Mouse (Mus musculus): ENCODE results near the gene Tcf19. TPM values are rescaled to one million over a fixed set of nuclear protein-coding genes. Genes with fewer than 3 reads are reported as not detected.
"Not testable (repeated sequence)": the region's sequence is repeated elsewhere in the genome, so short reads cannot be mapped to it uniquely, and the experiment has no call there.

Gene Tcf19
- polyA plus RNA-seq, 1 experiment from 2014 or later, result 54.4 TPM

DNA sequence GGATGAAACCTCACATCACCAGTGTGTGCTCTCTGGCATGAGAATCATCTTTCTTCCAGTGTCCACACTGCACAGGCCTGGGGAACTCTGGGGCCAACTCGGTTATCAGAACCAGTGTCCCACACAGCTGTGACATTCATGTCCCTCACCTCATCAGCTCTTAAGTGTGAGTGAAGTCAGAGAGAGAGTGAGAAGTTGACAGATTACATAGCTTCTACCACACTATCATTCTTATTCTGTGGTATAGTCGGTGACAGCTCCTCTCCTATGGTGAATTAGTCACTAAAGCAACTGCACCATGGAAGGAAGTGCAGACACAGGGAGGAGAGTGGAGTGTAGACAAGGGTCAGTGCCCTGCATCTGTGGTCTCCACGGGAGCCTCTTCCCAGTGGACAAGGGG is 47.7 kb downstream of the Tcf19 start:
- not testable (repeated sequence) for H3K36me3 ChIP-seq (ENCODE audit: poor library complexity, severe bottlenecking); H3K4me2 ChIP-seq; H3K9ac ChIP-seq; H3K27ac ChIP-seq; H3K4me3 ChIP-seq; H3K9me3 ChIP-seq (replicated peaks); ATAC-seq
- peaks cover 45% of the 10 kb centered on the region for H3K27me3 ChIP-seq
- WGBS, result 74% methylated on average over 3 of the region's 3 CpGs
- peaks cover 11% of the 10 kb centered on the region for H3K4me1 ChIP-seq

DNA sequence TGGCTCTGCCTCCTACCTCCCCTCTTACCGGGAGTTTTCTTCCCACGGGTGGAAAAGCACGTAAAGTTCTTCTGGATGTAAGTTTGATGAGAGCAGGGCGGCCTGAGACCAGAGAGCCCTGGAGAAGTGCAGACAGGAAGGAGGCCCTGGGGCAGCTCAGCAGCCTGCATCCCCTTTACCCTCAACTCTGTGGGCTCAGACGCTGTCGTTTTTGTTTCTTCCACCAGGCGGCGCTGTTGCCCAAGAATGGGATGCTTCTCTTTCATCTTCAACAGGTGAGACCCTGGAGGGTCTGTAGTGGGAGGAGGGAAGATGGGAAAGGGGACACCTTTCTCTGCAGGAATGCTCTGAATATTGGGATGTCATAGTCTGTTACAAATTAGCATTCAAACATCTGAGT is 51.0 kb downstream of the Tcf19 start:
- not testable (repeated sequence) for H3K4me1 ChIP-seq; H3K36me3 ChIP-seq (ENCODE audit: poor library complexity, severe bottlenecking); H3K4me3 ChIP-seq; H3K27ac ChIP-seq; H3K9me3 ChIP-seq (replicated peaks); H3K4me2 ChIP-seq; H3K9ac ChIP-seq; ATAC-seq
- WGBS, result 7% methylated on average over 8 of the region's 8 CpGs
- peaks cover 24% of the 10 kb centered on the region for H3K27me3 ChIP-seq

Other genes starting within 250 kb of the Tcf19 start
- not detected in 2 replicates for gene H2-Q1, start 196.4 kb downstream of the Tcf19 start, polyA plus RNA-seq (2015; fragmentation: Nextera tagmentation; extraction: Ambion mirVana)
- 0.14 and 0.15 TPM in 2 replicates for gene H2-Q2, start 174.6 kb downstream of the Tcf19 start, polyA plus RNA-seq (2015; fragmentation: Nextera tagmentation; extraction: Ambion mirVana)
- gene H2-Q4, start 137.2 kb downstream of the Tcf19 start, polyA plus RNA-seq (2015; fragmentation: Nextera tagmentation; extraction: Ambion mirVana), result 0.89 and 1.2 TPM in 2 replicates
- 0.22 and 0.43 TPM in 2 replicates for gene H2-Q6, start 92.0 kb downstream of the Tcf19 start, polyA plus RNA-seq (2015; fragmentation: Nextera tagmentation; extraction: Ambion mirVana)
- gene H2-Q7, start 77.7 kb downstream of the Tcf19 start, polyA plus RNA-seq (2015; fragmentation: Nextera tagmentation; extraction: Ambion mirVana), result 2.1 and 2.5 TPM in 2 replicates
- 0.55 TPM in 1 of 2 replicates, not detected in the other for gene H2-Q10, start 46.7 kb downstream of the Tcf19 start, polyA plus RNA-seq (2015; fragmentation: Nextera tagmentation; extraction: Ambion mirVana)
- gene Pou5f1, start 10.8 kb downstream of the Tcf19 start, polyA plus RNA-seq (2015; fragmentation: Nextera tagmentation; extraction: Ambion mirVana), result not detected in 2 replicates
- 11.7 and 13.8 TPM in 2 replicates for gene Cchcr1, start 276 bp upstream of the Tcf19 start, polyA plus RNA-seq (2015; fragmentation: Nextera tagmentation; extraction: Ambion mirVana)
- 1.4 and 2.1 TPM in 2 replicates for gene Psors1c2, start 16.4 kb upstream of the Tcf19 start, polyA plus RNA-seq (2015; fragmentation: Nextera tagmentation; extraction: Ambion mirVana)
- gene Cdsn, start 35.3 kb upstream of the Tcf19 start, polyA plus RNA-seq (2015; fragmentation: Nextera tagmentation; extraction: Ambion mirVana), result not detected in 2 replicates
- gene 2300002M23Rik, start 50.6 kb upstream of the Tcf19 start, polyA plus RNA-seq (2015; fragmentation: Nextera tagmentation; extraction: Ambion mirVana), result not detected in 2 replicates
- not detected in 2 replicates for gene Sfta2, start 84.7 kb upstream of the Tcf19 start, polyA plus RNA-seq (2015; fragmentation: Nextera tagmentation; extraction: Ambion mirVana)
- not detected in 2 replicates for gene Gm9573, start 109.8 kb upstream of the Tcf19 start, polyA plus RNA-seq (2015; fragmentation: Nextera tagmentation; extraction: Ambion mirVana)
- 0.06 TPM in 1 of 2 replicates, not detected in the other for gene Mucl3, start 126.9 kb upstream of the Tcf19 start, polyA plus RNA-seq (2015; fragmentation: Nextera tagmentation; extraction: Ambion mirVana)
- 12.7 and 17.0 TPM in 2 replicates for gene Vars2, start 150.8 kb upstream of the Tcf19 start, polyA plus RNA-seq (2015; fragmentation: Nextera tagmentation; extraction: Ambion mirVana)
- 36.3 and 42.6 TPM in 2 replicates for gene Gtf2h4, start 156.9 kb upstream of the Tcf19 start, polyA plus RNA-seq (2015; fragmentation: Nextera tagmentation; extraction: Ambion mirVana)
- 153 and 169 TPM in 2 replicates for gene Ddr1, start 187.8 kb upstream of the Tcf19 start, polyA plus RNA-seq (2015; fragmentation: Nextera tagmentation; extraction: Ambion mirVana)